In genomic region chr3:126923575-126924382, GRCm38 (mm10) we compare ENCODE assay signal across 18 mouse cellular contexts.
A peak's percentile ranks its signal among the peaks of the same experiment; 100 is the strongest.
DNase-seq lines count a peak whose midpoint lies in the region; ATAC-seq and TF ChIP-seq lines count a peak whose summit lies in the region.
"Had no signal": no experiment of that assay in that cellular context is flagged by ENCODE, and none has a peak within 500 bp of the region (broad histone marks: within the 10 kb centered on the region; RNA-seq: fewer than 3 reads in every experiment).

No protein-coding gene starts in this region.

- peak overlapping the region; percentile 21; the same call in 1 of the 2 replicates for H3K4me2 ChIP-seq in liver, embryonic 15.5 days
- no peak overlapping the region for H3K4me2 ChIP-seq in liver, embryonic 12.5 days
- H3K4me2 ChIP-seq: embryonic facial prominence, embryonic 15.5 days; hindbrain, embryonic 13.5 days; limb, embryonic 13.5 days; lung, embryonic 15.5 days; neural tube, embryonic 12.5 days had no signal

- ATAC-seq in liver, embryonic 15.5 days (ENCODE audit: insufficient read depth), result no peak
- ATAC-seq in liver, embryonic 12.5 days, result no peak
- peak; percentile 41; the same call in 1 of the 2 replicates for ATAC-seq in megakaryocyte-erythroid progenitor cell, adult 5-6 weeks (replicated peaks; ENCODE audit: low FRiP score, low TSS enrichment, poor library complexity, severe bottlenecking)

- no peaks in the 10 kb centered on the region for H3K4me1 ChIP-seq in liver, embryonic 15.5 days (replicated peaks)
- no peaks in the 10 kb centered on the region for H3K4me1 ChIP-seq in liver, embryonic 12.5 days
- peaks cover 4% of the 10 kb centered on the region for H3K4me1 ChIP-seq in bone marrow macrophage, adult 2 months (ENCODE audit: control insufficient read depth, insufficient read depth, low read length)
- H3K4me1 ChIP-seq: embryonic facial prominence, embryonic 15.5 days; hindbrain, embryonic 13.5 days; limb, embryonic 13.5 days; lung, embryonic 15.5 days; neural tube, embryonic 12.5 days had no signal

- 29% methylated on average over 12 of the region's 12 CpGs for WGBS in liver, embryonic 15.5 days (ENCODE audit: insufficient replicate concordance)
- 35% methylated on average over 12 of the region's 12 CpGs for WGBS in liver, embryonic 12.5 days (ENCODE audit: insufficient replicate concordance)

- H3K27me3 ChIP-seq in liver, embryonic 15.5 days, result no peaks in the 10 kb centered on the region
- no peaks in the 10 kb centered on the region for H3K27me3 ChIP-seq in liver, embryonic 12.5 days (replicated peaks)
- H3K27me3 ChIP-seq: embryonic facial prominence, embryonic 15.5 days; hindbrain, embryonic 13.5 days; limb, embryonic 13.5 days; lung, embryonic 15.5 days; neural tube, embryonic 12.5 days had no signal

- TF ChIP-seq CTCF in bone marrow macrophage, adult 2 months (IDR thresholded peaks at IDR 0.05; ENCODE audit: low read depth, low read length), result no peak

- H3K9ac ChIP-seq in liver, embryonic 15.5 days, result no peak overlapping the region
- no peak overlapping the region for H3K9ac ChIP-seq in liver, embryonic 12.5 days
- H3K9ac ChIP-seq: embryonic facial prominence, embryonic 15.5 days; hindbrain, embryonic 13.5 days; limb, embryonic 13.5 days; lung, embryonic 15.5 days; neural tube, embryonic 12.5 days had no signal

- H3K4me3 ChIP-seq in liver, embryonic 15.5 days (replicated peaks), result no peak overlapping the region
- H3K4me3 ChIP-seq in liver, embryonic 12.5 days, result no peak overlapping the region
- H3K4me3 ChIP-seq in bone marrow macrophage, adult 2 months (ENCODE audit: insufficient read depth, low read length), result peak overlapping the region; percentile 32
- H3K4me3 ChIP-seq: embryonic facial prominence, embryonic 15.5 days; hindbrain, embryonic 13.5 days; limb, embryonic 13.5 days; lung, embryonic 15.5 days; neural tube, embryonic 12.5 days had no signal

- DNase-seq in MEL-GATA-1-ER (ENCODE audit: extremely low read depth, low read depth), result peak; percentile 49
- no peak for DNase-seq in heart, postnatal 4 days
- no peak for DNase-seq in thymus, postnatal 36 days
- DNase-seq: adrenal gland, adult 2 months; cerebellum, adult 8-10 months; gastrocnemius, postnatal 14 days; kidney, postnatal 10 days; layer of hippocampus, adult 9-11 months; thymus, adult 2 months had no signal

- peaks cover 3% of the 10 kb centered on the region; the same call in 1 of the 2 replicates for H3K36me3 ChIP-seq in liver, embryonic 15.5 days (replicated peaks)
- no peaks in the 10 kb centered on the region for H3K36me3 ChIP-seq in liver, embryonic 12.5 days
- H3K36me3 ChIP-seq: lung, embryonic 15.5 days had no signal

- H3K9me3 ChIP-seq in liver, embryonic 15.5 days (replicated peaks), result no peaks in the 10 kb centered on the region
- no peaks in the 10 kb centered on the region for H3K9me3 ChIP-seq in liver, embryonic 12.5 days (replicated peaks)
- H3K9me3 ChIP-seq: embryonic facial prominence, embryonic 15.5 days; hindbrain, embryonic 13.5 days; limb, embryonic 13.5 days; lung, embryonic 15.5 days; neural tube, embryonic 12.5 days had no signal

- no peak for TF ChIP-seq POLR2A in bone marrow macrophage, adult 2 months (IDR thresholded peaks at IDR 0.05; ENCODE audit: borderline replicate concordance, low read depth, low read length)

- no peak overlapping the region for H3K27ac ChIP-seq in liver, embryonic 15.5 days (replicated peaks)
- no peak overlapping the region for H3K27ac ChIP-seq in liver, embryonic 12.5 days
- H3K27ac ChIP-seq in bone marrow macrophage, adult 2 months (ENCODE audit: insufficient read depth, low read depth, low read length), result no peak overlapping the region
- H3K27ac ChIP-seq: embryonic facial prominence, embryonic 15.5 days; hindbrain, embryonic 13.5 days; limb, embryonic 13.5 days; lung, embryonic 15.5 days; neural tube, embryonic 12.5 days had no signal
